Mouse (Mus musculus) frontal cortex, postnatal 36 days (tissue): ENCODE measurements around the gene Mcrip1.
"Not testable (repeated sequence)": the region's sequence is repeated elsewhere in the genome, so short reads cannot be mapped to it uniquely, and the experiment has no call there.

Source experiments
- DNase-seq, 2 experiments: peaks; one replicate each; pipeline ENCODE4 v3.0.0; 2022; ENCODE audit warnings: low spot score in 2 of 2

Gene Mcrip1

DNA sequence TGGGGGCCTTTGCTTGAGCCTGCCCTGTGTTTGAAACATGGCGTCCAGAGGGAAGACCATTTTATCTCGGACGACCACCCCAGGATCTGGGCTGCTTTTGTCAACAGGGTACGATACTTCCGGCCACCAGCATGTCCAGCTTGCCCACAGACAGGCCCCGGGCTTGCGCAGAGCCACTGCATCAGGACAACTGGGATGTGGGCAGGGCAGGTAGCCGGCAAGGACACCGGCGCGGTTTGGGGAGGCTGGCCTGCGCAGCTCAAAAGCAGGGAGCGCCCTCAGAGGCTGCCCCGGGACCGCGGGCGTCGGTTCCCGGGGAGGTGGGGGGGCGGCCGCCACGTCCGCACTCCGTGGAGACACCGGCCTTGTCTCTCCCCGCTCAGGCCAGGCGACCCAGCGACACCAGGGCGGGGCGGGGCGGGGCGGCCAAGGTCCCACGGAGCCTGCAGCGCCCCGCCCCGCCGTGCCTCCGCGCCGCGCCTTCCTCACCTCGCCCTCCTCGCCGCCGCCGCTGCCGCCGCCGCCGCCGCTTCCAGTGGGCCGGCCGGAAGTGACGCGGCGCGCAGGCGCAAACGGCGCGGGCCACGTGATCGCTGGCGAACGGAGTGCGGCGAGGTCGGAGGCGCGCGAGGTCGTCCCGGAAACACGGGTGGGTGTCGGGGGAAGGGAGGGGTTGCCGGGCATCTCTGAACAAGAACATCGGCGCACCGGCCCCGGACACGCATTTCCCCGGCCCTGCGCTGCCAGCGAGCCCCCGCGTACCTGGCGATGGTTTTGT, at the start of gene Mcrip1:
Gene Mcrip1, minus strand, starts transcription at position 560 of the 778 bp plus-strand sequence.
- peak; percentile 89 to 91 for DNase-seq

DNA sequence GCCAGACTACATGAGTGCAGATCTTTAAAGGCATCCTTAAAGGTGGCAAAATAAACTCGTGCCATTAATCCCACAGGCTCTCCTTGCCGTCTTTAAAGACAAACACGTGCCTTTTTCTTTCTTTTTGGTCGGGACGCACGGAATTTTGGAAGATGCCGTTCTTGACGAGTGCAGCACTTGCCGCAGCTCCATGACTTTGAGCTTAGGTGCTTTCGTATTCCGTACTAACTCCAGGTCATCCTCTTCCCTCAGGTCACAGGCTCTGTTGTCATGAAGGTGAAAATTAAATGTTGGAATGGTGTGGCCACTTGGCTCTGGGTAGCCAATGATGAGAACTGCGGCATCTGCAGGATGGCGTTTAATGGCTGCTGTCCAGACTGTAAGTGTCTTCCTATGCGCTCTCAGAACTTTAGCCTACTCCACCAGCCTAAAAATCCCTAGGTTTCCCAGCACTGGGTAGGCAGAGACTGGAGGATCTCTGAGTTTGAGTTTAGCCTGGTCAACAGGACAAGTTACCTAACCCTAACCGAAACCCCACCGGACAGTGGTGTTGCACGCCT, 49.5 kb upstream of the Mcrip1 start:
- DNase-seq, result no peak

DNA sequence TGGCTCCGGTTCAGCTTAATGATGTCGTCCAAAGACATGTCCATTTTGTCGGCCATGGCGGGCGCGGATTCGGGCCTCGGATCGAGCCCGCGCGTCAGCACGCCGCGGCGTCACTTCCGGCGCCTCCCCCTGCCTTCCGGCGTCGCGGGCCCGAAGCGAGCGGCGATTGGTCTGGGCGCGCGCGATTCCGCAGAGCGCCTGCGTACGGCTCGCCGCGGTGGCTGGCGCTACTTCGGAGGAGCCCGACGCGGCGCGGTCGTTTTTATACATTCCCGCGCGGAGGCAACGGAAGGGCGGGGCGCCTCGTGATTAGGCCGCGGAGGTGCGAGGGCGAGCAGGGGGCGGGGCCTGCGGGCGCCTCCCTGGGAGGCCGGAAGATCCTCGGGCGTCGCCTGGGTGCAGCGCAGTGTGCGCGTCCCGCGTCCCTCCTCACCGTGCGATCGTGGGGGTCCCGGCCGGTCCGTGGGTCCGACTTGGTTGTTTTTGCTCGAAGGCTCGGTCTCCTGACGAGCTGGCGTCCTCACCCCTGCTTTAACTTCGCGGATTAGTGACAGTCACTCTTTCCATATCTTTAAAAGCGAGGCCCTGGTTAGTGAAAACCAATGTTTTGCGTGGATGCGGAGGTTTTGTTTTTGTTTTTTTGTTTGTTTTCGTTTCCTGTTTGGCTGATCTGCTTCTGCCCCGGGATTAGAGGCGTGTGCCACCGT, 48.9 kb upstream of the Mcrip1 start, which contains the start of the genes Alyref and Anapc11:
Gene Alyref, minus strand, starts transcription at position 83 of the 707 bp plus-strand sequence.
Gene Anapc11, plus strand, starts transcription at position 139 of the 707 bp plus-strand sequence.
- DNase-seq, result peak; percentile 88 to 94

DNA sequence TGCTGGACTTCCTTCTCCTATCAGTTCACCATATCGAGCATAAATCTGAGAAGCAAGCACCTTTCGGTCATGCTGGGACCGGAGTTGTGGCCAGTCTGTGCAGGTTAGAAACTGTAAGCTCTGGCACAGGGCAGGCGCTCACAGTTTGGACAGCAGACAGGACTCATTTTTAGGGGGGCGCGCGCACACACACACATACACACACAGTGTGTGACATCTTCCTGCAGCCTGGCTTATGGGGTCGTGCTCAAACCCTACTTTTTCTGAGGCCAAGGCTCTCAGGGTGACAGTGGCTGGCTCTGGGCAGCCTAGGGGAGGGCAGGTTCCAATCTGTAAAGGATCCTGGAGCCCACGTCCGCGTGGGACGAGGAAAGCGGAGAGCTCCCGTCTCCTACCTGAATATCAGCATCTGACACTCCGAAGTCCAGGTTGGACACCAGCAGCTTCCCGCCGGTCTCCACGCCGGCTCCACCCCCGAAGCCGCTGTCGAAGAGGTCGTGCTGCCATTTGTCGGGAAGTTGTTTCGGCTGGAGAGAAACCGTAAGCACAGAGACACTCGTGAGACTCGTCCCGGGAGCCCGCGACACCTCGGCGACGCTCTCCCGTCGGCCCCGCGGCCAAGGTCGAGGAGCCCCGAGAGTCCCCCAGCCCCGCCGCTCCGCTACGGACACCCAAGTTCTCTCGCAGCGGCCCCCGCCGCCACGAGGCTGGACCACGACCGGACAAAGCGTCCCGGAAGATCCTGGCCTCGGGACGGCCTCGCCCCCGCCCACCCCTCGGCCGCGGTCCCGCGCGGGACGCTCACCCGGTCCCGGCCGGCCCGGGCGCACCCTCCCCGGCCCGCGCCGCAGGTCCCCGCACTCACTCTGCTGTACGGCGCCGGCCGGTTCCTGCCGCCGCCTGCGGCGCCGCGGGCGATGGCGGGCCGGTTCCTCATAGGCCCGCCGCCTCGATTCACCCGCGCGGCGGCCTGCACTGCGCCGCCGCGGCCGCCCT, 48.0 kb upstream of the Mcrip1 start:
- no peak for DNase-seq

DNA sequence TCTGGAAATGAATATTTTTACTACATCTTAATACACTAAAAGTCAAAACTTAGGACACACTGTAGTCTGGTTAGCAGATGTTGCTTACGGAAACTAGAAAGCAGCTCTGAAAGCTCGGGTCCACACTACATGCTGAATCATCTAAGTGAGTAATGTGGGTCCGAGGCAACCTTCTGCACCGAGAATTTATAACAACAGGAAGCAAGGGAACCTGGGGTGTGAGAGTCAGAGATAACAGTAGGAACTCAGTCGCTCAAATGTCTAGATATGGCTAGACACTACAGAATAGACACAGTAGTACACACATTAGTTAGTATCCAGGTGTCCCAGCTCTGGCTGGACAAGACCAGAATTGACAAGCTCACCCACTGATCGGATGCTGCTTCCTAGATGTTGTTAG, 39.0 kb upstream of the Mcrip1 start:
- DNase-seq, result no peak

DNA sequence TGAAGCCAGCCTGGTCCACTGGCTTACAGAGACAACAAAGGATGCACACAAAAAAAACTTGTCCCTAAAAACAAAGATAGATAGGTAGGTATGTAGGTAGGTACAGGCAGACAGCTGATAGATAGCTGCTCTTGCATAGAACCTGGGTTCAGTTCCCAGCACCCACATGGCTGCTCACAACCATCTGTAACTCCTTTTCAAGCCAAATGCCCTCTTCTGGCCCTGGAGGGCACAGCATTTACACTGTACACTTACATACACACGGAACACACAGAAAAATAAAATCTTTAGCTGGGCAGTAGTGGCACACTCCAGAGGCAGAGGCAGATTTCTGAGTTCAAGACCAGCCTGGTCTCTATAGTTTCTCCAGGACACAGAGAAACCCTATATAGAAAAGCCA, 34.4 kb upstream of the Mcrip1 start:
- no peak for DNase-seq

GRCm38 (mm10) chr11:120582982-120583293, 33.4 kb upstream of the Mcrip1 start:
- not testable (repeated sequence) for DNase-seq

DNA sequence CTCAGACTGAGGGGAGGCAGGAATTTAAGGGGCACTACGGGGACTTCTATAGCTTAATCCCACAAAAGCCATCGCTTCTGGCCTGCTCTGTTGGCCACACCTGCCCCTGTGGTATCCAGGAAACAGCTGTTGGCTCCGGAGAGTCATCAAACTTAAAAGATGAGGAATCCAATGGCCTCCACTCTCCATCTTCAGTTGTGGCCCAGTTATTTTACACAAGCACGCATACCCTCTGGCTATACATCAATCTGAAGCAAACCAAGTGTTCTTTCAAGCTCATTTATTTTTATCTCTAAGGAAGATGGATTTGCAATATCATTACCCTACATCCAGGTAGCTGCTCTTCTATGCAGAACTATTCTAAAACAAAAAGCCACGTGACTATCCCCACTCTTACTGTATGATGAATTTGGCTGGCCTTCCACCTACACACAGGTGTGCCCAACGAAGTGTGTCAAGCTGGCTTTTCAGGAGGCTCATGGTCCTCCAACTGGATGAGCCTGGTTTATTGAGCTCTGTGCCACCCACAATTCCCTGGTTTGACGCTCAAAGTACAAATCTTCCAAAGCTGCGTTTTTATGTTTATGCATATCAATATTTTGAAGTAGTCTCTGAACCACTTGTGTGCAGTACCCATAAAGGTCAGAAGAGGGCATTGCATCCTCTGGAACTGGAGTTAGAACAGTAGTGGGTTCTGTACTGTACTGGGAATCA, 32.9 kb upstream of the Mcrip1 start:
- DNase-seq, result no peak

DNA sequence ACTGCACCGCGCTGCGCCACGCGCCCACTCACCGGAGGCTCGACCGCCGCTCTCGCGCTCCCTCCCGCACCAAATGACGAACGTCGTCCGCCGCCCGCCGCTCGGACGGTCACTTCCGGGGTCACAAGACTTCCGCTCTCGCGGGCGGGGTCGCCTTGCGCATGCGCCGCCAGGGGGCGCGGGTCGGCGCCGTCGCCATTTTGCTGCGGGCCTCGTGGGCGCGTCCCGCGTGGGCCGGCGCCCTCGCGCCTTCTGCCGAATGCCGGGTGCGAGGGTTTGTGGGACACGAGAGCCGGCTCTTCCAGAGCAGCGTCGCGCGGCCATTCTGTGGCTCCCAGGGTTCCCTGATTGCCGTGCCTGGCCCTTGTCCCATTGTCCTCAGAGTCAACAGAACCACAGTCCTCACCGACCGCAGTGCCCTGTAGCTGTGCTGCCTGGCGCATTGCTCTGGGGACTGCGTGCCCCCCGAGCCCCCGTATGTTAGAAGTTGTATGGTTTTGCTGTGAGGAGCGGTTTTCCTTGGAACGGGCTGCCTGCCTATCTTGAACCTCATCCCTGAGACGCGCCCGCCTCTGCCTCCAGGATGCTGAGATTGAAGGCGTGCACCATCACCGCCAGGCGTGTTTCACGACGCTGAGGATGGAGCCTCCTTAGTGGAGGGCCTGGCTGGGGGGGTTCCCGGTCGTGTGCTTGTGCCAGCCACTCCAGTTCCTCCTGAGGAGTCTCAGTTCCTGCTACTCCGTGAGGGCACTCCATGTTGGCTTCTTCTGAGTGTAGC, 32.2 kb upstream of the Mcrip1 start, which contains the start of gene Arhgdia:
Gene Arhgdia, minus strand, starts transcription at position 135 of the 778 bp plus-strand sequence.
- peak; percentile 90 to 92 for DNase-seq

DNA sequence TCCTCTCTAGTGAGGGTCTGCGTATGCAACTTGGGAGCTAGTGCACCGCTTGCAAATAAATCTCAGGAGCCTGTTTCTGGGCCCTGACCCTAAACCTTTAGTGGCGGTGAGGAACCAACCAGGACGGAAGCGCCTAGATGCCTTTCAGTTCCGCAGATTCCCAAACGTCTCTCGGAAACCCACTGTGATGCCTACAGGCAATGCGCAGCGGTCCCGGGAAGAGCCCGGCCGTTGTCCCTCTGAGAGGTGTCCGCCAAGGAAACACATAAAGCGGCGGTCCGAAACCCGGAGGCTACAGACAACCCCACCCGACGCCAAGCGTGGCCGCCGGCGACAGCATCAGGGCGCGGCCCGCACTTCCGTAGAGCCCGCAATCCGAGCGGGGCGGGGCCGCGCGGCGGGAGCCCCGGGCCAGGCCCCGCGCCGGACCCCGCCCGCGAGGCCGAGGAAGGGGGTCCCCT, 31.4 kb upstream of the Mcrip1 start:
- no peak for DNase-seq

DNA sequence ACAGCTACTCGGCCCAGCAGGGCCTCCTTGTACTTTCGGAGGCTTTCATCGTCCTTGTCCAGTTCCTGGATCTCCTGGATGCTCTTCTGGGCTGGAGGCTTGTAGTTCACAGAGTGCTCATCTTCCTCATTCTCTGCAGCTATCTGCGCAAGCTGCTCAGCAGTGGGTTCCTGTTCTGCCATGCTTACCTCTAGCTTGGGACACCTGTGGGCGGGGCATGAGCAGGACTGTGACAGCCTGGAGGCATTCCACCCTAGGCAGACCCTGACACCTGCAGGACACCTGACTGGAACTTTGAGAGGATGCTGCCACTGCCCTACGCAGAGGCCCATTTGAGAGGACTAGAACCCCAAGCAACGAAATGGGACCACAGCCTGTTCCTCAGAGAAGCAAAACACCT, 30.7 kb upstream of the Mcrip1 start:
- no peak for DNase-seq

- DNase-seq, result peak; percentile 75
Measured at GRCm38 (mm10) chr11:120579316-120580107, 30.0 kb upstream of the Mcrip1 start.

- DNase-seq, result no peak
Measured at GRCm38 (mm10) chr11:120578694-120579243, 29.2 kb upstream of the Mcrip1 start.

DNA sequence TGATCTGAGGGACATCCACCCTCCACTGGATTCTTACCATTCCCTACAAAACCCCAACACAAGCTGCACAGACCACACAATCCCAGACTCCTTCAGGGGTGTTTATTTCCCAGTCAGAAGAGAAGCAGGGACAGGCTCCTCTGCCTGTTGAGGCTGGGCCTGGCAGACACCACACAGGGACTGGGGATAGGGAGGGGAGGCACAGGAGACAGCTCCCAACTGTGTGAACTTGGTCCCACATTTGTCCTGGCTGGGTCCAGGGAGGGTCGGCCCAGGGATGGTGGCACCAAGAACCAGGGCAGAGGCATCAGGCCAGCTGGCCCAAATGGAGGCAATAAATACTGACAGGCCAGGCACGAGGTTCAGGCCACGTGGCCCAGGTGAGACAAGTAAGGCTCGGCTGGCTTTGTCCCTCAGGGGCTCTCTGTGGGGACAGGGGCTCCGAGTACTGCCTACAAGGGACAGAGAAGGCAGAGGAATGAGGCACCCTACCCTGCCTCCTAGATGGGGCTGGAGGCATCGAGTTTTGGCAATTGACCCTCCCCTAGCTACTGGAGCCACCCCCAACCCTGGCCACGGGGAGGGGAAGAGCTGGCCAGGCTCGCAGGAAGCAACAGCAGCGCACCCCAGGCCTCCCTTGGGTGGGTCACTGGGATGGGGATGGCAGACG, 28.6 kb upstream of the Mcrip1 start:
- DNase-seq, result no peak

DNA sequence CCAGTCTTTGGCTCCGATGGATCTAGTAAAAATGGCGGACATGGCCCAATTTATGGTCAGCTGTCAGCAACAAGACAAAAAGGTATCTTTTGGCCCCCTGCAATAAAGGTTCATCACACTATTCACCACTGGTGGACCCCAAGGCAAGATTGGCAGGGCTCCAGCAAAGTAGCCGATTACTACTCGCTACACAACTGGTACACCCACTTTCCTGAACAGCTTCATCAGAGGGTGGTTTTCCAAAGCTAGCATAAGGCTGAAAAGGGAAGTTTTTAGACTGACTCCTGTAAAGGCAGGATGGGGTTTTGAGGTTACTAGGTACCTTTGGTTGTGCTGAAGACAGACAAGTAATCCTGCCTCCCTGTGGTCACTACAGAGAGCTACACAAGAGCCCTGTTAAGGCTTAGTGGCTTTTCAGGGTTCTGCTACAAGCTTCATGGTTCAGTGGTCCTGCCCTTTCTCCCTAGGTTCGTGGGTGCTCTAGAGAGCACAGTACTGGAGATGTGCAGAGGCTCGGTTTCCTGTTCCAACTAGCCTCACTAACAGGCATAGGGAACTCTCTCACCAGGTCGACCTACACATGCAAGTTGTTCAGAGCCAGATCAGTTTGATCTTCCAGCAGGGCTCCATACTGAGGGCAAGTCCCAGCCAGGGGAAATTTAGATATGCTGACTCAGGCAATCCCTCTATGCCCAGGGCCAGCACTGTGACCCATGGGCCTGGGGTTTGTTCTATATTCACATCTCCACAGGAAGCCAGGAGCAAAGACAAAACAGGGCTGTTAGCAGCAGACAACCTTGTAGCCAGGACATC, 27.9 kb upstream of the Mcrip1 start:
- DNase-seq, result no peak

- DNase-seq, result no peak
Measured at GRCm38 (mm10) chr11:120576365-120576981, 26.9 kb upstream of the Mcrip1 start.

DNA sequence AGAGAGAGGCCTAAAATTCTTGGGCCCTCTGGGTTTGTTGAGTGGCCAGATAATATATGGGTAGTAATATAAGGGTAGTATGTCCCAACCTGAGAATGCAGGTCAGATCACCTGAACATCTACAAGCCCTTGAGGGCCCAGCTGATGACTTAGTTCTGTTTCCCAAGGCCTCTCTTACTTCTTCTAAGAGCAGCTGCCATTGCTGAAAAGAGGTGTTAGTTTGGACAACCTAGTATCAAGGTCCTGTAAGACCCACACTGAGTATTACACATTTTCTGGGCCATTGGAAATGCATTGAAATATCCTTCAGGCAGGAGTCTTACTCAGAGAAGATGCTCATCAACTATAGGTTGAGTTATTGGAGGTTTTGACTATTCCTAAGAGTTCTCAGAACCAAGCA, 26.4 kb upstream of the Mcrip1 start:
- no peak for DNase-seq
